Mouse (Mus musculus) hindbrain, embryonic 10.5 days (tissue): ENCODE results near the gene Pde9a. TPM values are rescaled to one million over a fixed set of nuclear protein-coding genes. Genes with fewer than 3 reads are reported as not detected.
A peak's percentile ranks its signal among the peaks of the same experiment; 100 is the strongest.

ENCODE experiments used
- DNase-seq: peaks from one replicate; pipeline ENCODE4 v3.0.0-alpha.2; 2017; ENCODE audit warnings: low spot score
- H3K27ac ChIP-seq: fragments of 300-500 bp; sonication (generic); 2 replicates; pipeline ENCODE4 v1.5.1; 2016; ENCODE audit warnings: mild to moderate bottlenecking, moderate library complexity
- H3K27me3 ChIP-seq: fragments of 300-500 bp; sonication (generic); 2 replicates; pipeline ENCODE4 v1.6.1; 2016; ENCODE audit warnings: mild to moderate bottlenecking; ENCODE audit not compliant: poor library complexity, insufficient read depth, severe bottlenecking
- H3K36me3 ChIP-seq: fragments of 300-500 bp; sonication (generic); 2 replicates; pipeline ENCODE4 v1.6.1; 2016; ENCODE audit warnings: mild to moderate bottlenecking, moderate library complexity
- H3K4me1 ChIP-seq: fragments of 300-500 bp; sonication (generic); replicated peaks from 2 replicates; pipeline ENCODE4 v1.6.1; 2016; ENCODE audit warnings: mild to moderate bottlenecking
- H3K4me3 ChIP-seq: fragments of 300-500 bp; sonication (generic); 2 replicates; pipeline ENCODE4 v1.5.1; 2016; ENCODE audit warnings: mild to moderate bottlenecking, moderate library complexity
- H3K9me3 ChIP-seq: fragments of 300-500 bp; sonication (generic); 2 replicates; pipeline ENCODE4 v1.6.1; 2016; ENCODE audit warnings: mild to moderate bottlenecking, moderate library complexity
- WGBS: fragments of 180-500 bp; shearing (Covaris S2); methylation state at CpG from one replicate; pipeline ENCODE4 v1.1.7; 2016; 5-methylcytosine and 5-hydroxymethylcytosine counted together
- polyA plus RNA-seq: library from polyadenylated mRNA; unstranded; fragments of >200 nt; fragmentation: Nextera tagmentation; extraction: Ambion mirVana; gene quantifications from 2 replicates; pipeline ENCODE4 v1.2.1, GENCODE M21; 2016

The Pde9a gene
- polyA plus RNA-seq, 1 experiment from 2014 or later: 19.9 TPM

- Histone ChIP-seq H3K4me1 (peaks cover 34% of the 10 kb centered on the region), H3K27ac (no peak overlapping the region), H3K36me3 (no peaks in the 10 kb centered on the region), H3K27me3 (peaks cover 14% of the 10 kb centered on the region; the same call in 1 of the 2 replicates), H3K4me3 (no peak overlapping the region), H3K9me3 (no peaks in the 10 kb centered on the region)
- WGBS: 81% methylated on average over 4 of the region's 4 CpGs
- no peak for DNase-seq
These were observed 54.0 kb downstream of the Pde9a start for GRCm38 (mm10) chr17:31439978-31440377.

- peaks cover 8% of the 10 kb centered on the region; the same call in 1 of the 2 replicates for H3K27me3 ChIP-seq
- 94% methylated on average over 8 of the region's 8 CpGs for WGBS
- no peak for DNase-seq
- no peaks in the 10 kb centered on the region for H3K9me3 ChIP-seq
- peaks cover 26% of the 10 kb centered on the region for H3K4me1 ChIP-seq
- no peak overlapping the region for H3K27ac ChIP-seq
- H3K36me3 ChIP-seq: peaks cover 7% of the 10 kb centered on the region
- no peak overlapping the region for H3K4me3 ChIP-seq
These were observed 56.5 kb downstream of the Pde9a start for GRCm38 (mm10) chr17:31442513-31442912.

GRCm38 (mm10) chr17:31444251-31444650 lies 58.2 kb downstream of the Pde9a start:
- H3K4me3 ChIP-seq: no peak overlapping the region
- H3K27me3 ChIP-seq: peaks cover 6% of the 10 kb centered on the region; the same call in 1 of the 2 replicates
- no peak overlapping the region; the same call in 1 of the 2 replicates for H3K27ac ChIP-seq
- no peak for DNase-seq
- peaks cover 8% of the 10 kb centered on the region for H3K36me3 ChIP-seq
- no peaks in the 10 kb centered on the region for H3K9me3 ChIP-seq
- WGBS: 61% methylated on average over 7 of the region's 7 CpGs
- H3K4me1 ChIP-seq: peaks cover 26% of the 10 kb centered on the region

- no peak overlapping the region for H3K4me3 ChIP-seq
- H3K4me1 ChIP-seq: peaks cover 26% of the 10 kb centered on the region
- DNase-seq: peak; percentile 17
- peaks cover 8% of the 10 kb centered on the region for H3K36me3 ChIP-seq
- H3K9me3 ChIP-seq: no peaks in the 10 kb centered on the region
- H3K27ac ChIP-seq: 0 out of 2 replicates have a peak overlapping the region, but pooled peaks have one; percentile 40
- peaks cover 6% of the 10 kb centered on the region; the same call in 1 of the 2 replicates for H3K27me3 ChIP-seq
- 52% methylated on average over 7 of the region's 7 CpGs for WGBS
These were observed 59.2 kb downstream of the Pde9a start for GRCm38 (mm10) chr17:31445061-31445731.

GRCm38 (mm10) chr17:31447766-31448165 lies 61.8 kb downstream of the Pde9a start:
- Histone ChIP-seq H3K36me3 (peaks cover 8% of the 10 kb centered on the region), H3K4me1 (peaks cover 37% of the 10 kb centered on the region), H3K9me3 (no peaks in the 10 kb centered on the region), H3K27me3 (peaks cover 4% of the 10 kb centered on the region; the same call in 1 of the 2 replicates), H3K4me3 (no peak overlapping the region), H3K27ac (no peak overlapping the region)
- WGBS: 85% methylated on average over 5 of the region's 5 CpGs
- no peak for DNase-seq

- no peak overlapping the region for H3K27ac ChIP-seq
- H3K9me3 ChIP-seq: no peaks in the 10 kb centered on the region
- H3K36me3 ChIP-seq: peaks cover 8% of the 10 kb centered on the region
- no peak overlapping the region for H3K4me3 ChIP-seq
- DNase-seq: no peak
- WGBS: 69% methylated on average over 1 of the region's 1 CpGs
- peaks cover 33% of the 10 kb centered on the region for H3K4me1 ChIP-seq
- no peaks in the 10 kb centered on the region for H3K27me3 ChIP-seq
These were observed 62.5 kb downstream of the Pde9a start for GRCm38 (mm10) chr17:31448519-31448918.

- H3K27ac ChIP-seq: no peak overlapping the region
- peaks cover 25% of the 10 kb centered on the region for H3K4me1 ChIP-seq
- H3K4me3 ChIP-seq: no peak overlapping the region
- H3K27me3 ChIP-seq: no peaks in the 10 kb centered on the region
- H3K9me3 ChIP-seq: no peaks in the 10 kb centered on the region
- DNase-seq: no peak
- H3K36me3 ChIP-seq: peaks cover 8% of the 10 kb centered on the region
- 86% methylated on average over 3 of the region's 3 CpGs for WGBS
These were observed 64.2 kb downstream of the Pde9a start for GRCm38 (mm10) chr17:31450206-31450605.

- DNase-seq: peak; percentile 31
- H3K4me3 ChIP-seq: no peak overlapping the region
- H3K4me1 ChIP-seq: peaks cover 23% of the 10 kb centered on the region
- no peaks in the 10 kb centered on the region for H3K9me3 ChIP-seq
- peaks cover 8% of the 10 kb centered on the region for H3K36me3 ChIP-seq
- H3K27ac ChIP-seq: peak overlapping the region; percentile 74
- no peaks in the 10 kb centered on the region for H3K27me3 ChIP-seq
- 55% methylated on average over 8 of the region's 8 CpGs for WGBS
These were observed 65.2 kb downstream of the Pde9a start for GRCm38 (mm10) chr17:31451179-31451708.

- WGBS: 73% methylated on average over 2 of the region's 2 CpGs
- no peak overlapping the region for H3K4me3 ChIP-seq
- no peaks in the 10 kb centered on the region for H3K9me3 ChIP-seq
- H3K27ac ChIP-seq: no peak overlapping the region
- peaks cover 2% of the 10 kb centered on the region; the same call in 1 of the 2 replicates for H3K36me3 ChIP-seq
- DNase-seq: no peak
- H3K27me3 ChIP-seq: no peaks in the 10 kb centered on the region
- H3K4me1 ChIP-seq: peaks cover 32% of the 10 kb centered on the region
These were observed 66.8 kb downstream of the Pde9a start for GRCm38 (mm10) chr17:31452816-31453215.

GRCm38 (mm10) chr17:31453476-31453875 lies 67.5 kb downstream of the Pde9a start:
- H3K36me3 ChIP-seq: peaks cover 2% of the 10 kb centered on the region; the same call in 1 of the 2 replicates
- 81% methylated on average over 3 of the region's 3 CpGs for WGBS
- H3K4me1 ChIP-seq: peaks cover 32% of the 10 kb centered on the region
- no peak overlapping the region for H3K27ac ChIP-seq
- no peak for DNase-seq
- no peaks in the 10 kb centered on the region for H3K27me3 ChIP-seq
- no peak overlapping the region for H3K4me3 ChIP-seq
- H3K9me3 ChIP-seq: no peaks in the 10 kb centered on the region

GRCm38 (mm10) chr17:31454056-31454455 lies 68.0 kb downstream of the Pde9a start:
- no peak overlapping the region for H3K4me3 ChIP-seq
- no peak for DNase-seq
- H3K9me3 ChIP-seq: no peaks in the 10 kb centered on the region
- WGBS: 90% methylated on average over 9 of the region's 9 CpGs
- peaks cover 34% of the 10 kb centered on the region for H3K4me1 ChIP-seq
- H3K27me3 ChIP-seq: 0 out of 2 replicates have a peak, but pooled peaks cover 3% of the 10 kb centered on the region
- peaks cover 2% of the 10 kb centered on the region; the same call in 1 of the 2 replicates for H3K36me3 ChIP-seq
- H3K27ac ChIP-seq: no peak overlapping the region

GRCm38 (mm10) chr17:31456723-31457567 lies 70.9 kb downstream of the Pde9a start:
- no peak for DNase-seq
- no peaks in the 10 kb centered on the region for H3K9me3 ChIP-seq
- 0 out of 2 replicates have a peak, but pooled peaks cover 6% of the 10 kb centered on the region for H3K27me3 ChIP-seq
- H3K4me1 ChIP-seq: peaks cover 31% of the 10 kb centered on the region
- 76% methylated on average over 18 of the region's 18 CpGs for WGBS
- H3K4me3 ChIP-seq: no peak overlapping the region
- no peak overlapping the region for H3K27ac ChIP-seq
- peaks cover 14% of the 10 kb centered on the region; the same call in 1 of the 2 replicates for H3K36me3 ChIP-seq
